Mouse (Mus musculus) hematopoietic multipotent progenitor cell, adult 10-12 weeks (in vitro differentiated cells): ENCODE measurements around the gene Rpp21. TPM values are rescaled to one million over a fixed set of nuclear protein-coding genes. Genes with fewer than 3 reads are reported as not detected.

Experiments
- polyA plus RNA-seq: library from polyadenylated mRNA; stranded (reverse); fragments of >175 nt; gene quantifications from 2 replicates; pipeline ENCODE4 v1.2.3, GENCODE M21; 2012; ENCODE audit warnings: low replicate concordance

Gene Rpp21
- 88.4 and 98.5 TPM in 2 replicates for polyA plus RNA-seq

DNA sequence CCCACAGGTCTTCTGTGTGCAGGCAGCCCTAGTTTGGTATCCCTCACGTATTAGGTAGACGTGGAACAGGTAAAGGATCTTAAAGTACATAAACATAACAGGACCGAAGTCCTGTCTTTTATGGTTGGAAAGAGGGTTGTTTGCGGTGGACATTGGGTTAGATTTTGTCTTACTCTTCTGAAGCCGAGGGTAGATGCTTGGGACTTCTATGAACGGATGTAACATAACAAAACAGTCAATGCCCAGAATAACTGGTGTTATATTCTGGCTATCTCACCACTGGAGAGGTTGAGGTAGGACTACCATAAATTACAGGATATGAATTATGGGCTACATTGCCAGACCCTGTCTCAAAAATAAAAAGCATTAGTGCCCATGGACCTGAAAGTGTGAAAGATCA is at the start of gene Rpp21:
Gene Rpp21, minus strand, starts transcription at position 101 of the 400 bp plus-strand sequence.

DNA sequence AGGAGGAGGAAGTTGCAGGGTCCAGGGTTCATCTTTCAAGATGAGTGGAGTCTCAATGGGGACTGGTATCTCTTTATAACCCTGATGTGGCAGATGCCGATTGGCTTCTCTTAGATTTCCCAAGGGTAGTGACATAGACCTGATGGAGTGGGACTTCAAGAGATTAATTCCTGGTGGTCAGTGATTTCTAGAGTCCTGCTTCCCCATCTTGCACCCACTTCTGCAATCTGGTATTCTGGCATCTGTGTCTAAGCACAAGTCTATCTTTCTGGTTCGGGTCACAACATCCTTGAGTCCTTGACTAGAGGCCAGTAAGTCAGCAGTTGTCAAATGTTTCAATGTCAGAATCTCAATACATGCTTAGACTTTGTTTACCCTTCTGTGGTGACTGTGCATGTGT is 28.5 kb upstream of the Rpp21 start, which contains the start of gene H2-M10.2:
Gene H2-M10.2, minus strand, starts transcription at position 101 of the 400 bp plus-strand sequence.

DNA sequence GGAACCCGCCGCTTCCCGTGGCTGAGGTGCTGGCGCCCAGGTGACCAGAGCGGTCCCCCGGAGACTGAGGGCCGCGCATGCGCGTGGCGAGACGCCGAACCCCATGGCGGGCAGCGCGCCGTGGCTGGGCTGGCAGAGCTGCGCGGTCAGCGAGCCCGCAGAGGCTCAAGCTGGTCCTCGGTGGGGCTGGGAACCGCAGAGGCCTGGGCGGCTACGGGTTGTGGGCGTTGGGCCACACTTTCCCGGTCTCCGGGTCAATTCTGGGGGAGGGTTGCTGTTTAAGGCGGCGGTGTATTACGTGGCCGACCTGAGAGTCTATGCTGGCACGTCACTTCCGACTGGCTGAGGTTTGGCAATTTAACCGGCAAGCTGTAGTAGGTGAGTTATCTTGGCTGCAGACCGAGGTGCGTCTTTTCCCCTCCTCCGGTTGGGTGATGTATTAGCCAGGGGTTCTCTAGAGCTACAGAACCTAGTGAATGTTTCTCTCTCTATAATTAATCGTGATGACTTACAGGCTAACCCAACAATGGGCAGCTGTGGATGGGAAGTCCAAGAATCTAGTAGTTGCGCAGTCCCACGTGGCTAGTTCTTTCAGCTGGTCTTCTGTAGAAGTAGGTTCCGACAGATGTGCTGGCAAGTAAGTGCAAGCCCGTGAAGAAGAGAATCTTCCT is 13.9 kb upstream of the Rpp21 start, which contains the start of gene Trim39:
Gene Trim39, minus strand, starts transcription at position 662 of the 671 bp plus-strand sequence.

Other genes with a start within 250 kb of the Rpp21 start
- 12.6 and 22.5 TPM in 2 replicates for gene H2-T24, start 237.5 kb downstream of the Rpp21 start, polyA plus RNA-seq
- 321 and 328 TPM in 2 replicates for gene H2-T23, start 225.2 kb downstream of the Rpp21 start, polyA plus RNA-seq
- 38.3 and 49.1 TPM in 2 replicates for gene H2-T22, start 215.3 kb downstream of the Rpp21 start, polyA plus RNA-seq
- 0.27 and 0.30 TPM in 2 replicates for gene Gm6034, start 215.1 kb downstream of the Rpp21 start, polyA plus RNA-seq
- 151 and 155 TPM in 2 replicates for gene Gm11127, start 199.7 kb downstream of the Rpp21 start, polyA plus RNA-seq
- gene Gm19684, start 136.4 kb downstream of the Rpp21 start, polyA plus RNA-seq: 0.27 and 0.35 TPM in 2 replicates
- gene Gm7030, start 128.6 kb downstream of the Rpp21 start, polyA plus RNA-seq: 0.76 and 2.1 TPM in 2 replicates
- 0.31 and 0.48 TPM in 2 replicates for gene Gm8909, start 89.5 kb downstream of the Rpp21 start, polyA plus RNA-seq
- gene H2-T3, start 67.8 kb downstream of the Rpp21 start, polyA plus RNA-seq: 0.16 and 0.17 TPM in 2 replicates
- gene Trim39, start 14.2 kb upstream of the Rpp21 start, polyA plus RNA-seq: 15.6 and 19.3 TPM in 2 replicates
- gene H2-M10.2, start 28.4 kb upstream of the Rpp21 start, polyA plus RNA-seq: not detected in 2 replicates
- gene H2-M10.1, start 68.1 kb upstream of the Rpp21 start, polyA plus RNA-seq: not detected in 2 replicates
- not detected in 2 replicates for gene H2-M10.3, start 110.3 kb upstream of the Rpp21 start, polyA plus RNA-seq
- gene H2-M10.4, start 204.3 kb upstream of the Rpp21 start, polyA plus RNA-seq: not detected in 2 replicates